Mouse (Mus musculus) T-helper 1 cell (primary cell): ENCODE results near the gene Galnt9.

Experiments
- in situ Hi-C: fragments of 300-600 bp; cut with MboI, MseI; formaldehyde crosslinking; loops from one replicate; pipeline ENCODE4 v1.15.1; 2025; ENCODE audit warnings: high pct_unique_total_duplicates

The Galnt9 gene

DNA sequence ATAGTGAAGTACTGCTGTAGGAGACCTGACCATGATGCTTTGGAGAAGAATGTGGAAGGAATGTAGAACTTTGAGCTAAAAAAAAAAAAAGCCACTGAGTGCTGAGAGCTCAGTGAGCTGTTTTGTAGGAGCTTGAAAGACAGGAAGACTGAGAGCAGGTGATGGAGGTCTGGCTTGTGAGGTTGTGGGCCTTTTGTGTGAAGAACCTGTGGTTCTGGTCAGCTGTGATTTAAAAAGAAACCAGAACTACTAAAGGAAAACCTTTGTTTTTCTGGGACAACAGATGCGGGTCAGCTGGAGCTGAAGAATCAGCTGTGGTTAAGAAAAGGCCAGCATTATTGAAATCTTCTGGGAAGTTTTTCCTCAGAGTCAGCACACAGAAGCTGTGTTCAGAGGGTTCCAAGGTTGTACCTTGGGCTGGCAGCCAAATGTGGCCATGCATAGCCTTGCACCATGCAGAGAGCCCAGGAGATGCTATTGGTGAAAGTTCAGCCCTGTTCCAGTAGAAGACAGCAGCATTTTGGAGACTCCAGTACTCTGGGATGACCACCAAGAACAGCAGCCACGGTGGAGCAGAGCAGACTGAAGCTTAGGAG, 85.5 kb downstream of the Galnt9 start:
- in situ Hi-C loops, result loop anchor here (5.0 kb wide), 1 partner anchor 127 kb away; no protein-coding TSS in a partner anchor

DNA sequence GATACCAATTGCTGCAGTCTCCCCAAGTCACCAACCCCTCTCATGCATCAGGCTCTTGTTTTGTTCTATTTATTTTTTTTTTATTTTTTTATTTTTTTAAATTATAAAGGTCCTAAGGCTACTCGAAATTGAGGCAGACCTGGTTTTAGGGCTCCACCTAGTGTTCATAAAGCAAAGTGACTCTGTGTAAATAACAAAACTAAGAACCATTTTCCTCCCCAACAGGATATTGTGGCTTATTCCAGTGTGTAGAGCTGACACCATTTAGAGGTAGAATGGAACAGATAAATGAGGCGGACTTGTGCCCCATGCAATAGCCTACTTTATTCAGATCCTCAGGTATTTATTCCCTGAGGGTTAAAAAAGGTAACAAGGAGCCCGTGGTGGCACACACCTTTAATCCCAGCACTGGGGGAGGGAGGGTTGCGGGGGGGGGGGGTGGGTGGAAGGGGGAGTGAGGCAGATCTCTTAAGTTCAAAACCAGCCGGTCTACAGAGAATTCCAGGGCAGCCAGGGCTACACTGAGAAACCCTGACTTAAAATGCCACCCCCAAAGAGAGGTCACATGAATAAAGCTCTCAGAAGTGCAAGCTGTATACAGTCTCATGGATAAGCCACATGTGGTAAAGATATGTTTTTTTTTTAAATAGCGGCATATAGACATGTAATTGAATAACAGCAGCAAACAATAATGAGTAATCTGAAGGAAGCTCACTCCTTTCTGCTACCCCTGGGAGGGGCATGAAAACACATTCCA, 92.0 kb downstream of the Galnt9 start:
- in situ Hi-C loops, result loop anchor here (5.0 kb wide), 1 partner anchor 279 kb away; no protein-coding TSS in a partner anchor

DNA sequence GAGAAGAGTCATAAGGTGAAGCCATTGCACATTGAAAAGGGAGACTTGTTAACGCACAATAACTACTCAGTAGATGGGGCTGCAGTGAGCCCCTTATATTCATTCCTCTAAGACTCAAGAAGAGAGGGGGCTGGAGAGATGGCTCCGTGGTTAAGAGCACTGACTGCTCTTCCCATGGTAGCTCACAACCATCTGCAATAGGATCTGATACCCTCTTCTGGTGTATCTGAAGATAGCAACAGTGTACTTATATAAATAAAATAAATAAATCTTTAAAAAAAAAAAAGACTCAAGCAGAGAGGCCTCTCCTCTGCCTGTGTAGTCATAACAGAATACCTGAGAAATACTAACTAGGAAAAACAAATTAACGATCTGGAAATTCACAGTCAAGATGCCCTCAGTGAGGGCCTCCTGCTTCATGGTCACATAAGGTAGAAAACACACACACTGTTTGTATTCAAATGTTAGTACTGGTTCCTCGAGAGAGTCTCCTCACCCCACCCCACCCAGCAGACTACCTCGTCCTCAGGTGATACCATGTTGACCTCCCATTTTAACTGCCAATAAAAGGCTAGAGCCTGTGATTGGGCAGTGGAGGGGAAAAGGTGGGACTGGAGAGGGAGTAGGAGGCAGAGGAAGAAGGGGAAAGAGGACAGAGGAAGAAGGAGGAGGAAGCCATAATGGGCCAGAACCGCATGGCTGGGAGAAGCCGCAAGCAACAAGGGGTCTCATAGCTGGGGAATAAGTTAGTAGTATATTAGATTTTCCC, 94.3 kb downstream of the Galnt9 start:
- in situ Hi-C loops, result loop anchor here (5.0 kb wide), 1 partner anchor 281 kb away; no protein-coding TSS in a partner anchor

DNA sequence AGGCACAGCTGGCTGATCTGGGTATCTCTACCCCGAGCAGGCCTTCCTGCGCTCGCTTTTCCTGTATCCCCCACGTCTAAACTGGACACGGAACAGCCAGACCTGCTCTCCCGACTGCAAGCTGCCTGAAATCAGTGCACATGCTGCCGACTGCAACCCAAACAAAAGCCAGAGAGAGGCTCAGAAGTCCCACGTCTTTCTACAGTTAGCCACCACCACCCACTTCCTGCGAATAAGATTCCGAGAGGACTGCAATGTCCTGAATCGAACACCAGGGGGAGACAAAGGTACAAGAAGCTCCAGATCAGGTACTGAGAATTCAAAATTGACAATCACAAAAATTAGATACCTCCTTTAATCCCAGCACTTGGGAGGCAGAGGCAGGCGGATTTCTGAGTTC, 95.3 kb downstream of the Galnt9 start:
- in situ Hi-C loops, result loop anchor here (5.0 kb wide), 1 partner anchor 282 kb away; no protein-coding TSS in a partner anchor

DNA sequence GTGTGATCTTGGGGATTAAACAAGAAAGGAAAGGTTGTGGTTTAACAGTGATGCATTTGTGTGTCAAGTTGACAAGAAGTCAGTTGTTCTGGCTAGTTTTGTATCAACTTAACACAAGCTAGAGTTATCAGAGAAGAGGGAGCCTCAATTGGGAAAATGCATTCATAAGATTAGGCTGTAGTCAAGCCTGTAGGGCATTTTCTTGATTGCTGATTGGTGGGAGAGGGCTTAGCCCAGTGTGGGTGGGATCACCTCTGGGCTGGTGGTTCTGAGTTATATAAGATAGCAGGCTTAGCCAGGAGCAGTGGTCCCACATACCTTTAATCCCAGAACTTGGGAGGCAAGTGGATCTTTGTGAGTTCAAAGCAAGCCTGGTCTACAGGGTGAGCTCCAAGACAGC, 102.2 kb downstream of the Galnt9 start:
- in situ Hi-C loops, result no loop called here

GRCm38 (mm10) chr5:110652719-110653648, 108.8 kb downstream of the Galnt9 start, which contains the start of the genes Noc4l and Ddx51:
Gene Noc4l (minus strand): TSS chr5:110653417.
Gene Ddx51 (plus strand): TSS chr5:110653451.
- in situ Hi-C loops, result no loop called here

DNA sequence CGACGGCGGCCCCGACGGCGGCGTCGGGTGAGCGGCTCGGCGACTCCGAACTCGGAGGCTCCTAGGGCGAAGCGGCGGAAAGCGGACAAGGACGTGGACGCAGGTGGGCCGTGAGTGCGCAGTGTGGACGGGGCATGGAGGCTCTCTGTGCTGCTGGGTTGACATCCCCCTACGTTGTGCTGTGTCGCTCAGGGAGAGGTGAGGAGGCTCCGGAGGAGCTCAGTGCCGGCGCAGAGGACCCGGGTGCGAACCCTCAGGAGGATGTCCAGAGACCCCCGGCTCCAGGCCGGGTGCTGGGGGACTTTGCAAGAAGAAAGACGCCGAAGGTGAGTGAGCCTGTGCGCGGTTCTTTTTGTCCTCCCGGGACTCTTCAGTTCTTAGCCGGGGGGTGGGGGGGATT, 109.5 kb downstream of the Galnt9 start:
- in situ Hi-C loops, result no loop called here

- in situ Hi-C loops, result no loop called here
These were observed 115.5 kb downstream of the Galnt9 start for GRCm38 (mm10) chr5:110659682-110660081.

DNA sequence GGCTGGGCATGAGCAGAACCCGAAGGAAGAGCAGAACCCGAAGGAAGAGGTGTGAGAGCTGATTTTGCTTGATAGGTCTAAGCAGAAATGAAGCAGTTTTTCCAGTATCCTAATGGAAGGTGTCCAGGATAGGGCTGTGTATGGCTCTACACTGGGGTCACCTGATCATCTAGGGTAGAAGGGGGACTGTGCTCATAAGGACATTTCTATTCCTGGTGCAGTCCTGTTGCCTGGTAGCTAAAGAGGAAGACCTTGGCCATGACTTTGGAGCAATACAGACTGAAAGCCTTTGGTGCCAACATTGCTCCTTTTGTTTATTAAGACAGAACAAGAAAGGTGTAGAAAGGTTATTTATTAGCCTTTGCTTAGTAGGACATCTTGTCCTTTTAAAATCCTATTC, 119.9 kb downstream of the Galnt9 start:
- in situ Hi-C loops, result no loop called here

DNA sequence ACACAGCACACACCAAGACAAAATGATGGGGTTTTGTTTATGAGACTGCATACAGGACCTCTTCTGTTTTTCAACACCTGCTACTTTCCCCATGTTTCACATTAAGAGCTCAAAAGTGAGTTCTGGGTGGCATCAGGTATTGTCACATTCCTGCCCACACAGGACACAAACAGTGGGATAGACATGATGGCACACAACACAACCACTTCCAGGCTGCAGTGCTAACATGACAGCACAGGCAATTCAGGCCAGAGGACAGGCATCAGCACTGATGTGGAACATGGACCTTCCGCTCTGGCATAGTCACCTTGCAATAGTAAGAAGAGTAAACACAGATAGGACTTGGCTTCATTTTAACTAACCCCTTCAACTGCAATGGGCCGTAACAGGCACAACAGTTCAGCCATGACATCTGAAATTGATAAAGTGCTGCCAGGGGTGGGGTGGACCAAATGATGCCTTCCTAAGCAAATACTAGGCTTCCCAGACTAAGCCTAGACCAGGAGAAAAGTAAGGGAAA, 120.7 kb downstream of the Galnt9 start:
- in situ Hi-C loops, result no loop called here

DNA sequence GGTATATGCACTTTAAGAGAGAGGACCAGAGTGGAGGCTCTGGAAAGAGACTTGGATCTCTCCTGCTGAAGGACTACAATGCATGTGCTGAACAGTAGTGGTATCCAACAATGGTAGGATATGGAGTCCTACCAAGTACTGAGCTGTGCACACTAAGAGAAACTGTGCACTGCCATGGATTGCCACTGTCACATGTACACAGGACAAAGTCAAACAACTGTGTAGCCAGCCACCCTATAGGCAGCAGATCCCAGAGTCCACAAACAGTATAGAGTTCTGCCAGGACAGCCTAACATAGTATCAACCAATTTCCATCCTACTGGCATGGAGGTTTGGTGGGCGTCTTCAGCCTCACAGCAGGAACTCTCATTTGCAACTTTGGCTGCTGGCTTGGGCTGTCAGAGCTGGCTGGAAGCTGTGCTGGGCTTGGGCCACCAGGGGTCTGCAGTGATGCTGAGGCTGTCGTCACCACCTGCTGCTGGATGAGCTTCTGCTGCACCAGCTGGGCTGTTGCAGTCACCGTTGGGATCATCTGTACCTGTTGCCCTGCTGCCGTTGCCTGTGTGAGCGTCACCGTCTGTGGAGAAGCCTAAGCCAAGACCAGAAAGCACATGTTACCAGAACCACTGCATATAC, 121.4 kb downstream of the Galnt9 start:
- in situ Hi-C loops, result no loop called here
